Mouse (Mus musculus): ENCODE data around the gene Srgap1. TPM values are rescaled to one million over a fixed set of nuclear protein-coding genes. Genes with fewer than 3 reads are reported as not detected.

Gene Srgap1
- total RNA-seq, 1 experiment from 2014 or later = 0.14 TPM

DNA sequence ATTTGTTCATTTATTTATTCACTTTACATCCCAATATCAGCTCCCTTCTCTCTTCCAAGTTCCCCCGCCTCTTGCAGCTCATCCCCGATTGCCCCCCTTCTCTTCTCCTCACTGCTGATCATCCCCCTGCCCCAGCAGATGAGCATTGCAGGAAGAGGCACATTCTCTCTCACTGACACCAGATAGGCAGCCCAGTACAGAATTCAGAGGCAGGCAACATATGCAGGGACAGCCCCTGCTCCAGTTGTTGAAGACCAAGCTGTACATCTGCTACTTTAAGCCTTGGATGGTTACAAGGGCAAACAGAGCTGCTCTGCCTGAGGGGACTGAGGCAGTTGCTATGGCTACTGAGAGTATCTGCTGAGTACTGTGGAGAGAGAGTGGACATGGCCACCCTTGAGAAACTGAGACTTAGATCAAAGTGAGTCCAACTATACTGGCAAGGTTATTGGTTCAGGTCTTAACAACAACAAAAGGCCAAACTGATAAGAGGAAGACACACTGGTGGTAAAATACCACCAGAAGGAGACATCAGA, 149.2 kb downstream of the Srgap1 start:
- no peak for ATAC-seq (replicated peaks; ENCODE audit: low read depth, poor library complexity, severe bottlenecking)

DNA sequence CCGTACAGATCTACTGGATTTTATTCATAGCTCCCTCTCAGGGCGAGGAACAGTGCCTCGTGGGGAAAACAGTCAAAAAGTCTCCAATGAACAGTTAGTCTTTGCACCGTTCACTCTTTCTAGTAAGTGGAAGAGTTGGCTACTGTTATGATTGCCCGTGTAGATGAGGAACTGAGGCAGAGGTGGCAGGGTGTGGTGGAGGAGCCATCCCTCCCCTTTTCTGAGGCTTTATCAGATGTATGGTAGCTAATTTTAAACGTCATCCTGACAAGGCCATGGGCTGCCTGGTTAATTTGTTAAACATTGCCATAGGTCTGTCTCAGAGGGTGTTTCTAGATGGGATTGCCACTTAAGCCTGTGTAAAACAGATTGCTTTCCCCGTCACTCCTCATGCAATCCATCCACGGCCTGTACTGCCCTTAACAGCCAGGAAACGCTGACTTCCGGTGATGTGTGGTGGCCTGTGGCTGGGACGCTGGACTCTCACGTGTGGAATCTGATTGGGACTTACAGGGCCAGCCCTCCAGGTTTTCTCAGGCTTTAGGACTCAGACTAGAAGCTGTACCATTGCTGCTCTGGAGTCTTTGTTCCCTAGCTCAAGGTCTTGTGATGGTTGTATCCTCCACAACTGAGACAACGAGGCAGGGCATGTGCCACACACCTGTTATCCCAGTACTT, 155.6 kb downstream of the Srgap1 start:
- ATAC-seq (replicated peaks; ENCODE audit: low read depth, poor library complexity, severe bottlenecking) = peak; percentile 68

DNA sequence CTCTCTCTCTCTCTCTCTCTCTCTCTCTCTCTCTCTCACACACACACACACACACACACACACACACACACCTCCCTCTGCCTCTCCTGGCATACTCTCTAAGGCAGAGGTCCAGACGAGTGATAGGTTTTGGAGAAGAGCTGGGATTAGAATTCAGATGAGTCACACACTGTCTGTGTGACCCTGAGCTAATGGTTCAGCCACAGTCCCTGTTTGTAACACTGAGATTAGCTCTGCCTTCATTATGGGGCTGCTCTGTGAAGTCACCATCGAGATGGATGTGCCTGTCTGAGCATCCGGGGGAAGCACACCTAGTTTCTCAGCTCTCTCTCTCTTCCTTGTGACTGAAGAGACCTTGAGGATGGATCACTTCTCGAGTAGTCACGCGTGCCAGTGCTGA, 157.1 kb downstream of the Srgap1 start:
- ATAC-seq (replicated peaks; ENCODE audit: low read depth, poor library complexity, severe bottlenecking) = no peak

DNA sequence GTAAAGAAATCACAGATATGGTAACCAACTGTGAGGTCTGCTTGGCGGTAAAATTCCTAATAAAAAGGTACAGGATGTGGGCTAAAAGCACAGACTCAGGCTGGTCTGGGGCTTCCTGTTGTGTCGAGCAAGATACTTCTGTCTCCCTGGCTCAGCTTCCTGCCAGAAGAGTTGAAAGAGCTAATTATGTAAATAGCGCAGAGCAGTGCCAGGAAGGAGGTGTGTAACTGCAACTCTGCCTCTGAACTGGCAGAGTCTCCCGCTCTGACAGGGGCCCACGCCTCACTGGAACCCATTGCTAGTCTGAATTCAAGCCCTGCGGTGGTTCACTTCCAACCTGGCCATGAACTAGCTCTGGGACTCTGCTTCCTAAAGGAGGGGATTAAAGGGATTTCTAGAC, 160.3 kb downstream of the Srgap1 start:
- ATAC-seq (replicated peaks; ENCODE audit: low read depth, poor library complexity, severe bottlenecking) = peak; percentile 88

DNA sequence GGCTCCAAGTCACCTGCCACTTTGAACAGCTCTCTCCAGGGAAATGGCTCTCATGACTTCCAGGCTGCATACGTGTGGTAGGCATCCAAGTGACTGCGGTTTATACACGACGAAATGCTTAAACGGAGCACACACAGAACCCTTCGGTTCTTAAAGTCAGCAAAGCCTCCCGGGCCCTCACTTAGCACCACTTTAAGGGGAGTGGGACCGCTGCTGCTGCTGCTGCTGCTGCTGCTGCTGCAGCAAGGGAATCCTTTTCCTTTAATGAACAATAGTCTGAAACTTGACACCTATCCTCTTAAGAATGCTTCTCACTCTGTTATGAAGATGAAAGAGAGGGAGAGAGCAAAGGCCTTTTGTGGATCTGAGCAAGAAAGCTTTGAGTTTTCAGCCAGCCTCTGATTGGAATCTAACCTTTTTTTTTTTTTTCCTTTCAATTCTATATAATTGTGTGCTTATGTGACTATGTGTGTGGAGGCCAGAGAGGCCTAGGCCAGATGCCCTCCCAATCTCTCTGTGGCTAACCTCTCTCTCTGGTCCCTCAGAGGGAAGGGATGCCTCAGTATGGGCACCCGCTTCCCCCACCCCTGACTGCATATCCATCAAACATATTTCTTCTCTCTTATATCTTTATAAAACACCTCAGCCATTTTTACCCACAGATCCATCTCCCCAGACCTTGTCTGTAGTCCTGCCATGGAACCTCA, 161.4 kb downstream of the Srgap1 start:
- no peak for ATAC-seq (replicated peaks; ENCODE audit: low read depth, poor library complexity, severe bottlenecking)

DNA sequence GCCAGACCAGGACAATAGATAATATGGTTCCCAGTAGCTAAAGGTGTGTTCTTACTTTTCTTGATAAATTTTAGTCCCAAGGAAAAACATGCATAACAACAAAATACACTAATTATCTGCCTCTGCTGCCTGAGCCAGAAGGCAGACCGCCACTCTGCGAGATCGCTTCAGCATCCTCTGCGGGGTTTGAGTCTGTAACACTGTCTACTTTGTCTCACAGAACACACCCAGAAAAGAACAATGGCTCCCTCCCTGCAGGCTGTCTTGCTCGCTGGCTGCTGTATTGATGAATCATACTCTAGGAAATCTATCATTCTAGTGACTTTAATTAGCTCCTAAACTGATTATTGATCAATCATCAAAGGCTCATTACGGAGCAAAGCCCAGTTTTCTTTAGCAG, 164.7 kb downstream of the Srgap1 start:
- no peak for ATAC-seq (replicated peaks; ENCODE audit: low read depth, poor library complexity, severe bottlenecking)

DNA sequence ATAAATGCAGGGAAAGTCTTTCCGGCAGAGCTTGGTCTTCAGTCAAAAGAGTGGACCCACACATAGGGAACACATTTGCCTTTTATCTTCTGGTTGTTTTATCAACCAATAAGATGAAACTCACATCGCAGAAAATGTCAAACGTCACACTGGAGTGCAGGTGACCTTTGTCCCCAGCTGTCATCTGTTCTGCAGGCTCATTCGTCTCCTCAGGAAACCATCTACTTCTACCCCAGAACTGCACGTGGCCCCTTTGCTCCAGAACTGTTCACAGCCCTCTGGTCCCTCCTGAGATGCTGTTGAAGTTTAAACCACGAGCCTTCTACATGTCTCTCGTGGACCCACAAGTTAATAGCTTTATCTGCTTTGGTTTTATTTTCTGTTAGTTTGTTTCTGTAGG, 168.3 kb downstream of the Srgap1 start:
- no peak for ATAC-seq (replicated peaks; ENCODE audit: low read depth, poor library complexity, severe bottlenecking)

DNA sequence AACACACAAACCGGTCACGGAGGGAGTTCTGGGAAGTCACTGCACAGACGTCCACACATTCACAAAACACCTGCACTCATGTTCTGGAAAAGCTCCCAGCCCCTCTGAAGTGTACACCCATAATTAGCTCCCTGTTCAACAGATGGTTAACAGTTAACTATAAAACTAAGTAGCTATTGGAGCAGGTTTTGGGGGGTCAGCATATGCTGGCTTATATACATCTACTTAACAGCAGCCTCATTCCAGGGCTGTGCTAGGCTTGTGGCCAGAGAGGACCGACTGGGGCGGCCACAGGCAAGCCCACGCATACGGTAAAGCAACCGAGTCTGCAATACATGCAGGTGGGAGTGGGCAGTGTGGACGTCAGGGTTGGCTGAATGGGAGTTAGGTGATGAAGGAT, 169.2 kb downstream of the Srgap1 start:
- no peak for ATAC-seq (replicated peaks; ENCODE audit: low read depth, poor library complexity, severe bottlenecking)

DNA sequence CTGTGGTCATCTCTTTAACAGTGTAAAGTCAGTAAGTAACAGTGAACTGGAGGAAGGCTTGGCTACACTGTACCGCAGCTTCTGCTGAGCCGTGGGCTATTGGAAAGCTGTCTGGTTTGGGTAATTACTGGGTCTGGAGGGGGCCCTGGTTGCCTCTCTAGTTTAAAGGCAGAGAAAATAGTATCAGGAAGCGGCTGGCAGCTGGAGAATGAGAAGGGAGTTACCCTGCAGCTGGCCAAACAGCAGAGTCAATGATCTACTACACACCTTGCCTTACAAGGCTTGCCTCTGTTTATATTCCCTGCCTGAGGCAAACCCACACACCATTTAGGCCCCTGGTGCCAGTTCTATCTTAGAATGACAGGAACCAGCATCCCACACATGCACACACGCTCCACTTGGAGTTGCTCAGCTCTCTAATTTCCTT, 174.0 kb downstream of the Srgap1 start:
- no peak for ATAC-seq (replicated peaks; ENCODE audit: low read depth, poor library complexity, severe bottlenecking)

DNA sequence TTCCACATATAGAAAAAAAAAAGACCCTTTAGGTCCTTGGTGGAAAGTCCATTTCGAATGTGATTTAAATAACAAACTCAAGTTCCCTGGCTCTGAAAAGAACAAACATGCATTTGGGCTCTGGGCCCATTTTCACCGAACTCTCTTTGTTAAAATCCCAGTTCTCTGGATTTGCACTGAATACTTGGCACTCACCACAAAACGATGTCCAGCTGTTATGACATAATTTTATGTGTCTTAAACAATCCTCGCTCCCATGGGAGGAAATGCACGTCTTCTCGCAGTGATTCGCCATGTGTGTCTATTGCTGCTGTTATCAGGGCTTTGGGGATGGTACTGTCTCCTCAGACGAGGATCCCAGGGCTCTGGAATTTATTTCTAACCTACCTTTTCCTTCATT, 177.2 kb downstream of the Srgap1 start:
- no peak for ATAC-seq (replicated peaks; ENCODE audit: low read depth, poor library complexity, severe bottlenecking)

DNA sequence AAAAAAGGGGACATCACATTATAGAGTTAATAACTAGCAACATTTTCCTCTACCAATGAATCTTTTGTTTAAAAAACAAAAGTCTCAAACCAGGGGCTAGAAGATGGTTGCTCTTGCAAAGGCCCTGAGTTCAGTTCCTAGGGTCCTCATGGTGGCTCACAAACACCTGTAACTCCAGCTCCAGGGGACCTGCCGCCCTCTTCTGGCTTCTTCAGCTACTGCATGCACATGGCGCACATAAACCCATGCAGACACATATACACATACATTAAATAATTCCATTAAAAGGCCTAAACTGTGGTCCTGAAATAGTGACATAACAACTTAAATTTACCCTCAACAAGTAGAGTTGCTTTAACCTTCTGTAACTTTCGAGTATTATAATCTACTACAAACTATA, 178.9 kb downstream of the Srgap1 start:
- ATAC-seq (replicated peaks; ENCODE audit: low read depth, poor library complexity, severe bottlenecking) = no peak

DNA sequence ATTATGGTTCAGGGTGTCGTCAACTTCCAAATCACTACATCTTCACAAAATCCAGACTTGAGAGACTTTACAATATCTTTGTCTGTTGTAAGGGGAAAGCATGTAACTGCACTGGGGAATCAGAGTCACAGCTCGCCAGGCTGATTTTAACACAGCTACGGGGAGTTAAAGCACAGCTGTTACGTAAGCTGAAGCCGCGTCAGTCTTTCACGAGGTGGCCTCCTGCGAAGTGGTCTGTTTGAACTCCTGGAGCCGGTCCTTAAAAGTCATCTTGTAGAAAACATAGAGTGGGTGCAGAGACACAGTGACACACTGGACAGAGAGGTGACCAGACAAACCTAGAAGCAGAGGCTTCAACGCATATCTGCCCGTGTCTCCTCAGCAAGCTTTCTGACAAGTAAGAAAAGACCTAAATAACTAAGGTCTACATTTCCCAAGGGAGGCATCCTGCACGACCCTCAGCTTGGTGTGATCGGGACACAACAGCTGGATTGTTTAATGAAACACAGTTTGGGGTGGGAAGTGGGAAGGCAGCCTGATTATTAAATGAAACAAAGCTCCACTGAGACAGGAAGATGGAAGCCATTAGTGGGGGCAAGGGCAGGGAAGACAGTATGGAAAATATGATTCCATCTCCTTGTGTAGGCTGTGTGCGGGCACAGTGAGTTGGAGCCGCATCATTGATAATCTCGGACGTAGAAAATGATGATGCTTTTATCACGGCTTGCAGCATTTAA, 181.4 kb downstream of the Srgap1 start:
- ATAC-seq (replicated peaks; ENCODE audit: low read depth, poor library complexity, severe bottlenecking) = no peak

DNA sequence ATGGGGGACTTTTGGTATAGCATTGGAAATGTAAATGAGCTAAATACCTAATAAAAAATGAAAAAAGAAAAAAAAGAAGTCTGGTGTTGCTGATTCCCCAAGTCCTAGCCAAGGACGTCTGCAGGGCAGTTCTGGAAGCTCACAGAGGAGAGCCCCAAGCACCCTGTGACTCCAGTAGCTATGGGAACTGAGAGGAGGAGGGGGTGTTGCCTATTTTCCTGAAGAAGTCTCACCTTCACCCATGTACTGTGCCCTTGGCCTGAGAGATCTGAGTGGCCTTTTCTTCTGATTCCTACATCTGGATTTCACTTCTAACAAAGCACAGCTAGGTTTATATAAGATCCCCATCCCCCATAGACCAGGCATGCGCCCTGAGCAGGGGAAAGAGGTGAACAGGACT, 186.2 kb downstream of the Srgap1 start:
- ATAC-seq (replicated peaks; ENCODE audit: low read depth, poor library complexity, severe bottlenecking) = no peak

DNA sequence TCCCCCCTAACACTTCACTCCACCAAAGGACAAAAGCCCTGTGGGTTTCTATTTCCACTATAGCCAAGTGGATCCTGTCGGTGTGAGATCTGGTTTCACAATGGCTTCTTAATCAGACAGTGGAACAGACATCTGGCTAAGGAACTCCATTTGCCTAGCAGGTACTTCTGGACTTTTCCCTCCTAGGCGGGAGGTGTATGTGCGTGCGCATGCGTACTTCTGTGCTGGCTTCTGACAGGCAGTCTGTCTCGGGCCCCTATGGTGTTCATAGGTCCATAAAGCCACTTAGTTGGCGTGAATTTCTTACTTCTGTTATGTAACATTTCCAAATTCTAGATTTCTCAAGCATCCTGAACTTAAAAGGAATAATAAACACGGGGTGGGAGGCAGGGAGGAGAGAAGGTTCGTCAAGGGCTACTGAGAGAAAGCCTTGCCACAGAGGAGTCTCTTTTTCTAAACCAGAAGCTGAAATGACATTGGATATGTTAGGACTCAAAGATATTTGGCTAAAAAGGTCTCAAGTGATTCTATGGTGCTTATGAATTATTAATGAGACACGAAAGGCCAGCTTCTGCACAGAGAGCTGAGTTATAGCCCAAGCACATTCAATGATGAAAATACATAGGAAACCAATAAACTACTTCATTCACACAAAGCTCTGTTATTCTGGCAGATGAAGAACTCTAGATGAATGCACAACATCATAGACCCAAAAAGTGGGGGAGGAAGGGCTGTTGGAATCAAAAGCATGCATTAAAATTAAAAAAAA, 187.1 kb downstream of the Srgap1 start:
- no peak for ATAC-seq (replicated peaks; ENCODE audit: low read depth, poor library complexity, severe bottlenecking)

DNA sequence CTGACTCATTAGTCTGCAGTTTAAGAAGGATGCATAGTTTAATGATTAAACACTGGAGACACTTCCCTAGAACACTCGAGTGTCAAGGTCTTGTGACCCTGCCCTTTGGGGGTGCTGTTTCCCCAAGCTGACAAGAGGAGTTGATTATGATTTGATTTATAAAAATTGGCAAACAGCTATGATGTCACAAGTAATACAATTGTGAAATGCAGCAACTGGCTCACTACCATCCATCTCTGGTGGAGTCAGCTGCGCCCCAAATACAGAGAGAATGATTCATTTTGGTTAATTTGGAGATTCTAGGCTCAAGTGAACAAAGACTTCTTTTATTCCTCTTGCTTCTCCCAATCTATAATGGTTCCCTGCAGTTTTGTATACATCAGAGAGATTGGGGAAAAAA, 188.2 kb downstream of the Srgap1 start:
- ATAC-seq (replicated peaks; ENCODE audit: low read depth, poor library complexity, severe bottlenecking) = no peak

DNA sequence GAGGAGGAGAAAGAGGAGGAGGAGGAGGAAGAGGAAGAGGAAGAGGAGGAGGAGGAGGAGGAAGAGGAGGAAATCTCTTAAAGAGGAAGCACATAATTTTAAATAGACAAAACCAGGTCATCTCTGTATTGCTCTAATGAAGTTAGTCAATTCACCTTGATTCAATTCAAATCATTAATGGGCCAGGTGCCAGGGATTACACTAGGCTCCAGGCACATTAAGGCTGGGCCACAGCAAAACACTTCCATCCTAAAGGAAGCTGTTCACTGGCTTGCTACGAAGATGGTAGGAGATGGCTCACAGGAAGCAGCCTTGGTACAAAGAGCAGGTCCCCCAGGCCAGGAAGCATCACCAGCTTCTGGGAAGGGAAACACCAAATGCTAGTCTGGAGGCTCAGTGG, 189.0 kb downstream of the Srgap1 start:
- no peak for ATAC-seq (replicated peaks; ENCODE audit: low read depth, poor library complexity, severe bottlenecking)

DNA sequence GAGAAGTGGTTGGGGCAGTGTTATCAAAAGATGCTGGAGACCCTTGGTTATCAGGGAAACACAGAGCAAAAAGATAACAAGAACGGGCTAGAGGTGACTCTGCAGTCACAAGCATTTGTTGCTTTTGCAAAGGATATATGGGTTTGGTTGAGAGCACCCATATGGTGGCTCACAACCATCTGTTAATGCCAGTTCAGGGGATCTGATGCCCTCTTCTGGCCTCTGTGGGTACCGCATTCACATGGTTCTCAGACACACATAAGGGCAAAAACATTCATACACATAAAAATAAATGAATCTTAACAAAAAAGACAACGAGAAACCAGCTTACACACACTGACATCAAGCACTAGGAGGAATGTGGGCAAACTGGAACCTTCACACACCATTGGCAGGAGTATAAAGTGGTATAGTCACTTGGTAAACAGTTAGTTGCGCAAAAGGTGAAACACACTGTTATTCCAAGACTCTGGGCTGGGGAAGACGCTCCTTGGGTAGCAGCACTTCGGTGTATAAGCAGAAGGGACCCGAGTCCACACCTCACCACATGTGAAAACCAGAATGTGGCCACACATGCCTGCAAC, 191.2 kb downstream of the Srgap1 start:
- 0 out of 2 replicates have a peak, but pooled peaks have one; percentile 18 for ATAC-seq (replicated peaks; ENCODE audit: low read depth, poor library complexity, severe bottlenecking)

DNA sequence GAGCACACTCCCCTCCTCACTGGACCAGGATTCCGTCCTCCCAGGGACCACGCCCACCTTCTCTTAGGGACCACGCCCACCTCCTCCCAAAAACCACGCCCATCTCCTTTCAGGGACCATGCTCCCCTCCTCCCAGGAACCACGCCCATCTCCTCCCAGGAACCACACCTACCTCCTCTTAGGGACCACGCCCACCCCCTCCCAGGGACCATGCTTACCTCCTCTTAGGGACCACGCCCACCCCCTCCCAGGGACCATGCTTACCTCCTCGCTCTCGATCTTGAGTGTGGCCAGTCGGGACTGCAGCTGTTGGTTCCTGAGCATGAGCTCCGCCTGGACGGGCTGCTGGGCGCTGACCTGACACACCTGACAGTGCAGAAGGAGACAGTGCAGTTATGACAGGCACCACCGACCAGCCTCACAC, 193.7 kb downstream of the Srgap1 start:
- no peak for ATAC-seq (replicated peaks; ENCODE audit: low read depth, poor library complexity, severe bottlenecking)

DNA sequence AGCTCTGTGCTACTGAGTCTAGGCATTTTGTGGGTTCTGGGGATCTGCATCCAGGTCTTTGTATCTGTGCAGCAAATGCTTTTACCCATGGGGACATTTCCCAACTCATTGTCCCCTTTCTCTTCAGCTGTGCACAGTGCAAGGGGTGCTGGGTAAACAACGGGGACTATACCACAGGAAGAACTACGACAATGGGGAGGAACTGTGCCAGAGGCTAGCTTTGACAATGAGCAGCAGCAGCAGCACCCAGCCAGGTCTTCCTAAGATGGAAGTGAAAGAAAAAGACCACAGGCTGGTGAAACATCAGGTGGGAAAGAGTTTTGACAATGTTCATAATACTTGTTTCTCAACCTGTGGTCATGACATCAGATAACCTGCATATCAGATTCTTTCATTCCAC, 197.6 kb downstream of the Srgap1 start:
- ATAC-seq (replicated peaks; ENCODE audit: low read depth, poor library complexity, severe bottlenecking) = 0 out of 2 replicates have a peak, but pooled peaks have one; percentile 42

DNA sequence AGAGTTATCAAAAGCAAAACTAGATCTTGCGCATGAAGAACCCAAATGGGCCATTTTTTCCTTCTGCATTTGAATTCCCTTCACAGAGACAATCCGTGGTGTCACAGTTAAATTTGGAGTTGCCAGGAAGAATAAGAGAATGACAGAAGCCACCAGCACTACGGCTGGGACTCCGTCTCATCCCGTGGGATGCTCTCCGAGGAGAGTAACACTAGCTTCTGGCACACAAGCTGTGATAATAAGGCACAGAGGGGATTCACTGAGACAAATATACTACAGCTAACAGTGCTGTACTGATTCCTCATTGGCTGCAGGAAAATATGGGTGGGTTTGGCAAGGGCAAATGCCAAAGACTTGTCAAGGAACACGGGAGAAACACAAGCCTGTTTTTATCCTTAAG, 201.4 kb downstream of the Srgap1 start:
- ATAC-seq (replicated peaks; ENCODE audit: low read depth, poor library complexity, severe bottlenecking) = no peak
